Mouse (Mus musculus) liver, adult 10 weeks (tissue): ENCODE measurements around the gene Rc3h2. TPM values are rescaled to one million over a fixed set of nuclear protein-coding genes. Genes with fewer than 3 reads are reported as not detected.

ENCODE experiments used
- polyA plus RNA-seq: library from polyadenylated mRNA; stranded (reverse); fragments of 350-450 nt; fragmentation: Illumina TruSeq; extraction: RNeasy Lipid Tissue Mini Kit (QIAGEN cat#74804); gene quantifications from one replicate; pipeline ENCODE4 v1.2.3, GENCODE M21; 2014; ENCODE audit warnings: low read depth, low replicate concordance

Rc3h2 gene
- 15.2 TPM for polyA plus RNA-seq

GRCm38 (mm10) chr2:37422306-37423304 is at the start of gene Rc3h2:
TSS of gene Rc3h2 (minus strand) at chr2:37422903.

GRCm38 (mm10) chr2:37442611-37443591 is 20.2 kb upstream of the Rc3h2 start, which contains the start of the genes Zbtb26, Zbtb6 and Rabgap1:
TSS of gene Zbtb26 (minus strand) at chr2:37443135.
TSS of gene Zbtb6 (minus strand) at chr2:37443171.
TSS of gene Rabgap1 (plus strand) at chr2:37443279.

GRCm38 (mm10) chr2:37358633-37359540 is 63.8 kb downstream of the Rc3h2 start, which contains the start of gene Pdcl:
TSS of gene Pdcl (minus strand) at chr2:37359332.

GRCm38 (mm10) chr2:37326215-37326614 is 96.5 kb downstream of the Rc3h2 start, which contains the start of gene Olfr368:
TSS of gene Olfr368 (plus strand) at chr2:37326515.

Other genes starting within 250 kb of the Rc3h2 start
- not detected for gene Olfr365, start 234.7 kb downstream of the Rc3h2 start, polyA plus RNA-seq
- gene Olfr366, start 211.3 kb downstream of the Rc3h2 start, polyA plus RNA-seq: not detected
- gene Olfr368, start 96.4 kb downstream of the Rc3h2 start, polyA plus RNA-seq: not detected
- gene Pdcl, start 63.6 kb downstream of the Rc3h2 start, polyA plus RNA-seq: 36.5 TPM
- 6.1 TPM for gene Zbtb26, start 20.2 kb upstream of the Rc3h2 start, polyA plus RNA-seq
- 10.9 TPM for gene Zbtb6, start 20.3 kb upstream of the Rc3h2 start, polyA plus RNA-seq
- 13.9 TPM for gene Rabgap1, start 20.4 kb upstream of the Rc3h2 start, polyA plus RNA-seq
- gene Gpr21, start 93.4 kb upstream of the Rc3h2 start, polyA plus RNA-seq: 0.11 TPM